Mouse (Mus musculus): ENCODE measurements around the gene Hivep2. TPM values are rescaled to one million over a fixed set of nuclear protein-coding genes. Genes with fewer than 3 reads are reported as not detected.

The Hivep2 gene
- polyA plus RNA-seq, 1 experiment from 2014 or later, result 6.5 TPM

- H3K4me1 ChIP-seq, result peaks cover 28% of the 10 kb centered on the region
- H3K9ac ChIP-seq, result no peak overlapping the region
- H3K9me3 ChIP-seq (replicated peaks), result no peaks in the 10 kb centered on the region
- no peak overlapping the region for H3K4me2 ChIP-seq (replicated peaks)
- ATAC-seq (ENCODE audit: low FRiP score), result no peak
- WGBS, result 41% methylated on average over 4 of the region's 4 CpGs
- H3K27ac ChIP-seq, result no peak overlapping the region
- H3K36me3 ChIP-seq, result no peaks in the 10 kb centered on the region
- H3K4me3 ChIP-seq, result no peak overlapping the region
- H3K27me3 ChIP-seq, result no peaks in the 10 kb centered on the region
Observed at GRCm38 (mm10) chr10:14045745-14046144, 79.9 kb downstream of the Hivep2 start.

GRCm38 (mm10) chr10:14046171-14046651 lies 80.3 kb downstream of the Hivep2 start:
- ATAC-seq (ENCODE audit: low FRiP score), result no peak
- no peak overlapping the region for H3K27ac ChIP-seq
- H3K4me3 ChIP-seq, result no peak overlapping the region
- peaks cover 28% of the 10 kb centered on the region for H3K4me1 ChIP-seq
- no peaks in the 10 kb centered on the region for H3K27me3 ChIP-seq
- no peak overlapping the region for H3K9ac ChIP-seq
- 38% methylated on average over 4 of the region's 4 CpGs for WGBS
- no peaks in the 10 kb centered on the region for H3K36me3 ChIP-seq
- H3K4me2 ChIP-seq (replicated peaks), result no peak overlapping the region
- no peaks in the 10 kb centered on the region for H3K9me3 ChIP-seq (replicated peaks)

- Histone ChIP-seq H3K9ac (no peak overlapping the region), H3K4me3 (no peak overlapping the region), H3K27me3 (no peaks in the 10 kb centered on the region), H3K9me3 (replicated peaks) (no peaks in the 10 kb centered on the region), H3K4me1 (peaks cover 28% of the 10 kb centered on the region), H3K4me2 (replicated peaks) (no peak overlapping the region), H3K36me3 (no peaks in the 10 kb centered on the region), H3K27ac (no peak overlapping the region)
- no peak for ATAC-seq (ENCODE audit: low FRiP score)
- 74% methylated on average over 2 of the region's 2 CpGs for WGBS
Observed at GRCm38 (mm10) chr10:14046935-14047334, 81.1 kb downstream of the Hivep2 start.

- no peak overlapping the region for H3K9ac ChIP-seq
- no peaks in the 10 kb centered on the region for H3K27me3 ChIP-seq
- no peaks in the 10 kb centered on the region for H3K9me3 ChIP-seq (replicated peaks)
- 49% methylated on average over 2 of the region's 2 CpGs for WGBS
- no peak overlapping the region for H3K27ac ChIP-seq
- no peak overlapping the region for H3K4me3 ChIP-seq
- no peak overlapping the region for H3K4me2 ChIP-seq (replicated peaks)
- no peaks in the 10 kb centered on the region for H3K36me3 ChIP-seq
- peaks cover 28% of the 10 kb centered on the region for H3K4me1 ChIP-seq
- ATAC-seq (ENCODE audit: low FRiP score), result peak; percentile 8; the same call in 1 of the 2 replicates
Observed at GRCm38 (mm10) chr10:14047661-14048060, 81.8 kb downstream of the Hivep2 start.

GRCm38 (mm10) chr10:14048322-14048915 lies 82.5 kb downstream of the Hivep2 start:
- no peak overlapping the region for H3K9ac ChIP-seq
- no peak overlapping the region for H3K4me2 ChIP-seq (replicated peaks)
- H3K4me3 ChIP-seq, result no peak overlapping the region
- H3K4me1 ChIP-seq, result peaks cover 28% of the 10 kb centered on the region
- no peaks in the 10 kb centered on the region for H3K36me3 ChIP-seq
- 63% methylated on average over 5 of the region's 5 CpGs for WGBS
- H3K27me3 ChIP-seq, result no peaks in the 10 kb centered on the region
- 0 out of 2 replicates have a peak, but pooled peaks have one; percentile 11 for ATAC-seq (ENCODE audit: low FRiP score)
- H3K9me3 ChIP-seq (replicated peaks), result no peaks in the 10 kb centered on the region
- no peak overlapping the region; the same call in 1 of the 2 replicates for H3K27ac ChIP-seq

GRCm38 (mm10) chr10:14048916-14049445 lies 83.1 kb downstream of the Hivep2 start:
- Histone ChIP-seq H3K4me3 (no peak overlapping the region), H3K9ac (no peak overlapping the region), H3K36me3 (no peaks in the 10 kb centered on the region), H3K4me2 (replicated peaks) (no peak overlapping the region), H3K4me1 (peaks cover 27% of the 10 kb centered on the region), H3K27me3 (no peaks in the 10 kb centered on the region), H3K9me3 (replicated peaks) (no peaks in the 10 kb centered on the region), H3K27ac (no peak overlapping the region)
- 74% methylated on average over 10 of the region's 10 CpGs for WGBS
- ATAC-seq (ENCODE audit: low FRiP score), result no peak

- Histone ChIP-seq H3K27me3 (no peaks in the 10 kb centered on the region), H3K9ac (no peak overlapping the region), H3K36me3 (no peaks in the 10 kb centered on the region), H3K27ac (no peak overlapping the region), H3K9me3 (replicated peaks) (no peaks in the 10 kb centered on the region), H3K4me3 (no peak overlapping the region), H3K4me2 (replicated peaks) (no peak overlapping the region), H3K4me1 (peaks cover 24% of the 10 kb centered on the region)
- WGBS, result 89% methylated on average over 6 of the region's 6 CpGs
- no peak for ATAC-seq (ENCODE audit: low FRiP score)
Observed at GRCm38 (mm10) chr10:14049686-14050085, 83.8 kb downstream of the Hivep2 start.

- Histone ChIP-seq H3K4me3 (no peak overlapping the region), H3K27ac (no peak overlapping the region), H3K27me3 (no peaks in the 10 kb centered on the region), H3K9ac (no peak overlapping the region), H3K36me3 (no peaks in the 10 kb centered on the region), H3K9me3 (replicated peaks) (no peaks in the 10 kb centered on the region), H3K4me2 (replicated peaks) (no peak overlapping the region), H3K4me1 (peaks cover 25% of the 10 kb centered on the region)
- 87% methylated on average over 8 of the region's 8 CpGs for WGBS
- ATAC-seq (ENCODE audit: low FRiP score), result no peak
Observed at GRCm38 (mm10) chr10:14050586-14050985, 84.7 kb downstream of the Hivep2 start.

- Histone ChIP-seq H3K4me3 (no peak overlapping the region), H3K4me1 (peaks cover 37% of the 10 kb centered on the region), H3K27ac (no peak overlapping the region), H3K9ac (no peak overlapping the region), H3K4me2 (replicated peaks) (no peak overlapping the region), H3K9me3 (replicated peaks) (no peaks in the 10 kb centered on the region), H3K36me3 (no peaks in the 10 kb centered on the region), H3K27me3 (no peaks in the 10 kb centered on the region)
- WGBS, result 94% methylated on average over 8 of the region's 8 CpGs
- no peak for ATAC-seq (ENCODE audit: low FRiP score)
Observed at GRCm38 (mm10) chr10:14052109-14052689, 86.3 kb downstream of the Hivep2 start.

GRCm38 (mm10) chr10:14054860-14055259 lies 89.0 kb downstream of the Hivep2 start:
- Histone ChIP-seq H3K9me3 (replicated peaks) (no peaks in the 10 kb centered on the region), H3K9ac (no peak overlapping the region), H3K4me1 (peaks cover 22% of the 10 kb centered on the region), H3K36me3 (no peaks in the 10 kb centered on the region), H3K27me3 (no peaks in the 10 kb centered on the region), H3K4me2 (replicated peaks) (no peak overlapping the region), H3K27ac (no peak overlapping the region), H3K4me3 (no peak overlapping the region)
- no peak for ATAC-seq (ENCODE audit: low FRiP score)
- WGBS, result 91% methylated on average over 4 of the region's 4 CpGs

GRCm38 (mm10) chr10:14055533-14055981 lies 89.7 kb downstream of the Hivep2 start:
- no peak overlapping the region for H3K9ac ChIP-seq
- peak; percentile 64 for ATAC-seq (ENCODE audit: low FRiP score)
- H3K4me3 ChIP-seq, result no peak overlapping the region
- H3K4me1 ChIP-seq, result peaks cover 22% of the 10 kb centered on the region
- 27% methylated on average over 9 of the region's 9 CpGs for WGBS
- H3K4me2 ChIP-seq (replicated peaks), result no peak overlapping the region
- H3K9me3 ChIP-seq (replicated peaks), result no peaks in the 10 kb centered on the region
- no peak overlapping the region for H3K27ac ChIP-seq
- H3K36me3 ChIP-seq, result no peaks in the 10 kb centered on the region
- no peaks in the 10 kb centered on the region for H3K27me3 ChIP-seq

- no peaks in the 10 kb centered on the region for H3K9me3 ChIP-seq (replicated peaks)
- no peaks in the 10 kb centered on the region for H3K27me3 ChIP-seq
- no peaks in the 10 kb centered on the region for H3K36me3 ChIP-seq
- no peak for ATAC-seq (ENCODE audit: low FRiP score)
- no peak overlapping the region for H3K9ac ChIP-seq
- 0 out of 2 replicates have a peak overlapping the region, but pooled peaks have one; percentile 40 for H3K27ac ChIP-seq
- H3K4me2 ChIP-seq (replicated peaks), result no peak overlapping the region
- WGBS, result 76% methylated on average over 4 of the region's 4 CpGs
- no peak overlapping the region for H3K4me3 ChIP-seq
- peaks cover 22% of the 10 kb centered on the region for H3K4me1 ChIP-seq
Observed at GRCm38 (mm10) chr10:14056057-14056456, 90.2 kb downstream of the Hivep2 start.
